Mouse (Mus musculus) monocyte, adult 5-6 weeks (primary cell): ENCODE data around the gene Aph1a. TPM values are rescaled to one million over a fixed set of nuclear protein-coding genes. Genes with fewer than 3 reads are reported as not detected.
A peak's percentile ranks its signal among the peaks of the same experiment; 100 is the strongest.
"Not testable (repeated sequence)": the region's sequence is repeated elsewhere in the genome, so short reads cannot be mapped to it uniquely, and the experiment has no call there.

Experiments used
- ATAC-seq: fragments of 153-309, 156-312 bp; replicated peaks from 2 replicates; pipeline ENCODE4 v1.8.0; 2017; ENCODE audit warnings: mild to moderate bottlenecking; ENCODE audit not compliant: low TSS enrichment, insufficient number of reproducible peaks, severe bottlenecking, poor library complexity, low FRiP score
- total RNA-seq: library from RNA; stranded (forward); fragments of 200-1000, 200-491, 200-594 nt; gene quantifications from 3 replicates; pipeline ENCODE4 v1.2.3, GENCODE M21; 2017

Aph1a gene
- total RNA-seq = 27.5 to 35.0 TPM (median 32.8 TPM) in 3 replicates

GRCm38 (mm10) chr3:95893606-95894316 lies at the start of gene Aph1a:
TSS of gene Aph1a (plus strand) at chr3:95893969.
- ATAC-seq = peak; percentile 97

- no peak for ATAC-seq
Measured at GRCm38 (mm10) chr3:95850611-95851010, 43.2 kb upstream of the Aph1a start.

DNA sequence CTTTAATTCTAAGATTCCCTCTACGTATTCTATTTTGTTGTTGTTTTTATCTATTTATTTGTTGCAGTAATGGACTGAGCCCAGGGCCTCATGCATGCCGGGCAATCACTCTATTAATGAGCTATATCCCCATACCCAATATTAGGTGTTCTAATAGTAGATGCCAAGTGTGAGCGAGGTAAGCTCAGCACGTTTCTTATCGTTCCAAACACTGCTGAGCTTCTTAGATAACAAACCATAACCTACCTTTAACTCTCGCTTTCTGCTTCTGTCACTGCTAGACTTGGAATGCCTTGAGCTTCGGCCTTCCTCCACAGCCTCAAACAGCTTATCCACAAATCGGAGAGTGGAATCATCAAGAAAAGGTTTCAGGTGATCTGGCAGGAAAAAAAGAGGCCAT lies 42.5 kb upstream of the Aph1a start:
- no peak for ATAC-seq

- ATAC-seq = peak; percentile 97
Measured at GRCm38 (mm10) chr3:95855502-95856089, 38.2 kb upstream of the Aph1a start, which contains the start of gene Prpf3. TSS of gene Prpf3 (minus strand) at chr3:95855885.

- ATAC-seq = no peak
Measured at GRCm38 (mm10) chr3:95856115-95856514, 37.7 kb upstream of the Aph1a start.

DNA sequence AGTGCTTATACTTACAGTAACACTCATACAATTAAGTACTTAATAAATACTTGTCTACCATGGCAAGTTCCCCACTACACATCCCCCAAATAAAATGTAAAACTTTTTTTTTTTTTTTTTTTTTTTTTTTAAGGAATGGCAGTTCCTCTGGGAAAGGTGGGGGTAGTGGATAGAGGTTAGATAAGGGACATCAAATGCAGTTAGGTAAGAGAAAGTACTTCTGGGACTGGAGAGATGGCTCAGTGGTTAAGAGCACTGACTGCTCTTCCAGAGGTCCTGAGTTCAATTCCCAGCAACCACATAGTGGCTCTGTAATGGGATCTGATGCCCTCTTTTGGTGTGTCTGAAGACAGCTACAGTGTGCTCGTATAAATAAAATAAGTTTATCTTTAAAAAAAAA lies 36.7 kb upstream of the Aph1a start:
- not testable (repeated sequence) for ATAC-seq

- not testable (repeated sequence) for ATAC-seq
Measured at GRCm38 (mm10) chr3:95858278-95858677, 35.5 kb upstream of the Aph1a start.

DNA sequence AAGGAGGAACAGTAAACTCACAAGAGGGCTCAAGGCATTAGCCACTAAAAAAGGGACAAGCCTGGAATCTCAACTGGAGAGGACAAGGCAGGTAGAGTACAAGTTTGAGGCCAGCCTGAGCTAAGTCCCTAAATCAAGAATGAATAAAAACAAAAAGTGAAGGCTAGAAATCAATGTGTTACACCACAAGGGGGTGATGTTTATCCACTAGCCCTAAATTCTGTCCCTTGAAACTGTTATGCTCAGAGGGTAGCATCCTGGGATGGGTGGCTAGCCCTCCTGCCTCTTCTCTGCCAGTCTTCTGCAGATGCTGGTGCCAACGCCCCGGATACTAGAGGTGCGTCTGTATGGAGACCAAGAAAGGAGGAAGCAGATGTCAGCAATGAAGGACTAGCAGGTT lies 33.4 kb upstream of the Aph1a start:
- no peak for ATAC-seq

- ATAC-seq = no peak
Measured at GRCm38 (mm10) chr3:95861216-95861615, 32.6 kb upstream of the Aph1a start.

- ATAC-seq = peak; percentile 85
Measured at GRCm38 (mm10) chr3:95861796-95862195, 32.0 kb upstream of the Aph1a start.

DNA sequence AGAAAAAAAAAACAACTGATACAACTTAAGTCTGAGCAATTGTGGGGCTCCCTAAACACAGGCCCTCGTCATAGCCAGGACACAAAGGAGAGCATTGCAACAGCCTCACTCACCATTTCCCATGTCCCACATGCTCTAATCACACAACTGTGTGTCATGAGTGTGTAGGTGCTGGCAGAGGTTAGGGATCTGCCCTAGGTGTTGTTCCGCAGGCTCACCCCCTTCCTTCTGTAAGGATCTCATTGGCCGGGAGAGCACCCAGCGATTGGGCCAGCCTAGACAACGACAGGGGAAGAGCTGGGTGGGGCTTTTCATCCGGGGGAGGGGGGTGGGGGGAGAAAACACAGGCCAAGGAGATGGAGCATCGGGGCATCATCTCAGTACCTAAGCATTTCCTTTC lies 30.2 kb upstream of the Aph1a start:
- ATAC-seq = no peak

GRCm38 (mm10) chr3:95865050-95865449 lies 28.7 kb upstream of the Aph1a start:
- no peak for ATAC-seq

GRCm38 (mm10) chr3:95865571-95865970 lies 28.2 kb upstream of the Aph1a start:
- ATAC-seq = no peak

DNA sequence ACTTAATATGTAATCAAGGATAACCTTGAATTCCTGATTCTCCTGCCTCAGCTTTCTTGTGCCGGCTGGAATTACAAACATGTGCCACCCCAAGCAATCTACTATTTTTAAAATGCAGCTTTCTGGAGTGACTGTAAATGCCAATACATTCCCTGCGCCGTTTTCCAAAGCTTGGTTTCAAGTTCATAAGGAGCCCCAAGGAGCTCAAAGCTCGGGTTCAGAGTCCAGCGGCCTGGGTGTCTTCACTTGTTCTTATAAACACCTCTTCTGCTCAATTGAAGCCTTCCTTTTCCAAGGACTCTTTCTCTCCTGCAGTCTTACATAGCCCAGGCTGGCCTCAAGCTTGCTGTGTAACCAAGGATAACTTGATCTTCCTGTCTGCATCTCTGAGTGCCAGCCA lies 27.7 kb upstream of the Aph1a start:
- ATAC-seq = no peak

GRCm38 (mm10) chr3:95867408-95867807 lies 26.4 kb upstream of the Aph1a start:
- ATAC-seq = no peak

DNA sequence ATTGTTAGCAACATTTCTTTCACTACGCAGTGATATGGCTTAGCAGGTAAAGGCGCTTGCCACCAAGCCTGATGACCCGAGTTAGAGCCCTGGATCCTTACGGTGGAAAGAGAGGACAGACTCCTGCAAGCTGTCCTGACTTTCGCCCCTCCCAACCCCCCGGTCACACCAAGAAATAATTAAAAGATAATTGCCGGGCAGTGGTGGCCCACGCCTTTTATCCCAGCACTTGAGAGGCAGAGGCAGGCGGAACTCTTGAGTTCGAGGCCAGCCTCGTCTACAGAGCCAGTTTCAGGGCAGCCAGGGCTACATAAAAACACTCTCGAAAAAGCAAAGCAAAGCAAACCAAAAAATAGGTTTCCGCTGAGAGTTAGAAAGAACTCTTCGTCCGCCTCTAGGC lies 22.8 kb upstream of the Aph1a start:
- no peak for ATAC-seq

- ATAC-seq = peak; percentile 97
Measured at GRCm38 (mm10) chr3:95871392-95871867, 22.3 kb upstream of the Aph1a start, which contains the start of gene Mrps21. TSS of gene Mrps21 (minus strand) at chr3:95871519.

GRCm38 (mm10) chr3:95872048-95872447 lies 21.7 kb upstream of the Aph1a start:
- no peak for ATAC-seq

GRCm38 (mm10) chr3:95879063-95879462 lies 14.7 kb upstream of the Aph1a start:
- ATAC-seq = no peak
